In the genomic region with DNA sequence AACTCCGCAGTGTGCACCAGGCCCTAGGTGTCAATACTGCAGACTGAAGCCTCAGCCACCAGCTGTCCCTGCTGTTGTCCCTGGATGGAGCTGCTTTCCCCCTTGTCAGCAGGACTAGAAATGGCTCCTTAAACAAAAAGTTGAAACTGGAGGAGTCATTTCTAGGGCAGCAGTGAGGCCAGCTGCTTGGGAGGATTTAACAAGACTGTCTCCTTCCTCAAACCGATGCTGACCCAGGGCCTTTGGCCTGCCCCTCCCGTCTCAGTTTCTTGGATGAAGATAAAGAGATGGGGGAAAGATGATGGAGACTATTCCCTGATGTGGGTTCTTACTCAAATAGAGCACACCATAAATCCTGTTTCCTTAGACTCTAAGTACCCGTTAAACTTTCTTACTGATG, we compare ENCODE assay signal across 23 mouse cellular contexts.
"Had no signal": no experiment of that assay in that cellular context is flagged by ENCODE, and none has a peak within 500 bp of the region (broad histone marks: within the 10 kb centered on the region; RNA-seq: fewer than 3 reads in every experiment).

No protein-coding gene starts in this region.

- H3K4me3 ChIP-seq: gastrocnemius, adult 2 months; heart, embryonic 10.5 days; heart, embryonic 12.5 days; hindbrain, embryonic 10.5 days; hindbrain, embryonic 12.5 days; intestine, embryonic 15.5 days; layer of hippocampus, adult 2 months; left cerebral cortex, adult 2 months; liver, embryonic 13.5 days; liver, embryonic 15.5 days had no signal

- H3K27ac ChIP-seq: gastrocnemius, adult 2 months; heart, embryonic 10.5 days; hindbrain, embryonic 10.5 days; hindbrain, embryonic 12.5 days; hindbrain, embryonic 14.5 days; intestine, embryonic 15.5 days; layer of hippocampus, adult 2 months; left cerebral cortex, adult 2 months; liver, embryonic 13.5 days; liver, embryonic 15.5 days had no signal

- H3K4me2 ChIP-seq: heart, embryonic 12.5 days; hindbrain, embryonic 12.5 days; hindbrain, embryonic 14.5 days; intestine, embryonic 15.5 days; liver, embryonic 13.5 days; liver, embryonic 15.5 days had no signal

- H3K9me3 ChIP-seq: heart, embryonic 10.5 days; heart, embryonic 12.5 days; hindbrain, embryonic 10.5 days; hindbrain, embryonic 12.5 days; intestine, embryonic 15.5 days; liver, embryonic 13.5 days; liver, embryonic 15.5 days had no signal

- DNase-seq: gastrocnemius, adult 2 months; gastrocnemius, postnatal 10 days; gastrocnemius, postnatal 25 days; heart, adult 18-20 months; heart, postnatal 10 days; heart, postnatal 4 days; kidney, adult 18-20 months; kidney, postnatal 25 days; liver, embryonic 13.5 days; liver, postnatal 0 days had no signal

- H3K36me3 ChIP-seq: heart, embryonic 10.5 days; heart, embryonic 12.5 days; hindbrain, embryonic 10.5 days; hindbrain, embryonic 12.5 days; intestine, embryonic 15.5 days; liver, embryonic 13.5 days; liver, embryonic 15.5 days had no signal

- ATAC-seq: forebrain, embryonic 16.5 days; hindbrain, embryonic 16.5 days; inflammation-experienced regulatory T-cells, adult 6 months; intestine, embryonic 15.5 days; intestine, postnatal 0 days; liver, postnatal 0 days had no signal

- H3K9ac ChIP-seq: heart, embryonic 12.5 days; hindbrain, embryonic 12.5 days; hindbrain, embryonic 14.5 days; intestine, embryonic 15.5 days; liver, embryonic 13.5 days; liver, embryonic 15.5 days; liver, postnatal 0 days had no signal

- H3K27me3 ChIP-seq: heart, embryonic 12.5 days; hindbrain, embryonic 12.5 days; intestine, embryonic 15.5 days; liver, embryonic 13.5 days; liver, embryonic 15.5 days had no signal

- H3K4me1 ChIP-seq: liver, embryonic 13.5 days; liver, embryonic 15.5 days had no signal
